Mouse (Mus musculus): ENCODE measurements around the gene Cyp2c70.

DNA sequence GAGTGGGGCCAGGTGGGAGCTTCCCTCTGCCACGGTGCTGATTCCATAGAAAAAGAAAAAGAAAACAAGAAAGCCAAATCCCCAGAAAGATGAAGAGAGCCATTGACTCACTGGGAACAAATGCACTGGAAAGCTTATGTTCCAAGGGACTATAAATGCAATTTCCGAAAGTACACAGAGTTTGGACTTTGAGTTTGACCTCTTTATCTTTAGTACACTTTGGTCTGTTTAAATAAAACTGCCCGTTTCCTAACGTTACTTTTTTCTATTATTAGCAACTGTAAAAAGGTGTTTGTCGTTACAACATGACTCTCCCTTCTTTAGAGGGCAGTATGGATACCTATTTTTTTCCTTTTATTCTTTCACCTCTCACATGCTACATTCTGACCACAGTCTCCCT is at the start of gene Cyp2c70:
- TF ChIP-seq CTCF (IDR thresholded peaks at IDR 0.05; ENCODE audit: extremely low read depth, insufficient read length, insufficient replicate concordance, low read depth, low read length) (no peak), POLR2A (IDR thresholded peaks at IDR 0.05; ENCODE audit: low read depth, low read length) (no peak)

Measured in small intestine, adult 2 months (tissue).